Mouse (Mus musculus): ENCODE measurements around the gene Pskh1. TPM values are rescaled to one million over a fixed set of nuclear protein-coding genes. Genes with fewer than 3 reads are reported as not detected.

Gene Pskh1
- polyA plus RNA-seq, 1 experiment from 2014 or later, result 17.6 TPM

DNA sequence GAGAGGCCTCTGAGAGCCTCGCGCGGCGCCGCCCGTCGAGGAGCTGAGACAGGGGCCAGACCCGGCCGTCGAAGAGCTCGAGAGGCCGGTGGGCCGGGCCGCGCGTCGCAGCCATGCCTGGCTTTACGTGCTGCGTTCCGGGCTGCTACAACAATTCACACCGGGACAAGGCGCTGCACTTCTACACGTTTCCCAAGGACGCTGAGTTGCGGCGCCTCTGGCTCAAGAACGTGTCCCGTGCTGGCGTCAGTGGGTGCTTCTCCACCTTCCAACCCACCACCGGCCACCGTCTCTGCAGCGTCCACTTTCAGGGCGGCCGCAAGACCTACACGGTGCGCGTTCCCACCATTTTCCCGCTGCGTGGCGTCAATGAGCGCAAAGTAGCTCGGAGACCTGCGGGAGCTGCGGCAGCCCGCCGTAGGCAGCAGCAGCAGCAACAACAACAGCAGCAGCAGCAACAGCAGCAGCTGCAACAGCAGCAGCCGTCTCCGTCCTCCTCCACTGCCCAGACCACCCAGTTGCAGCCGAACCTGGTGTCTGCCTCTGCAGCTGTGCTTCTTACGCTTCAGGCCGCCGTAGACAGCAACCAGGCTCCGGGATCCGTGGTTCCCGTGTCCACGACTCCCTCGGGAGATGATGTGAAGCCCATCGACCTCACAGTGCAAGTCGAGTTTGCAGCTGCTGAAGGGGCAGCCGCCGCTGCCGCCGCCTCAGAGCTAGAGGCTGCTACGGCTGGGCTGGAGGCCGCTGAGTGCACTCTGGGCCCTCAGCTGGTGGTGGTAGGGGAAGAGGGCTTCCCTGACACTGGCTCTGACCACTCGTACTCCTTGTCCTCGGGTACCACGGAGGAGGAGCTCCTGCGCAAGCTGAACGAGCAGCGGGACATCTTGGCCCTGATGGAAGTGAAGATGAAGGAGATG, 44.7 kb upstream of the Pskh1 start:
- no peaks in the 10 kb centered on the region for H3K27me3 ChIP-seq (ENCODE audit: control insufficient read depth, insufficient read depth, low read length)
- H3K4me3 ChIP-seq (ENCODE audit: control insufficient read depth in 1 of 2, insufficient read depth in 1 of 2, low read depth in 1 of 2, low read length in 2 of 2), result peak overlapping the region; percentile 84 to 92
- peak overlapping the region; percentile 87 for H3K9ac ChIP-seq (ENCODE audit: low read length)
- peak; percentile 7; the same call in 1 of the 2 replicates for ATAC-seq (ENCODE audit: insufficient number of reproducible peaks, insufficient read depth, low FRiP score, low read depth)
- peaks cover 16 to 29% of the 10 kb centered on the region in 2 experiments for H3K4me1 ChIP-seq (ENCODE audit: control insufficient read depth in 2 of 2, insufficient read depth in 2 of 2, low read length in 2 of 2)
- H3K9me3 ChIP-seq (ENCODE audit: control insufficient read depth, low read length), result no peaks in the 10 kb centered on the region
- peak overlapping the region; percentile 81 to 83 for H3K27ac ChIP-seq (replicated peaks in 1 of 2; ENCODE audit: control insufficient read depth in 1 of 2, insufficient read depth in 1 of 2, low read depth in 2 of 2, low read length in 2 of 2)
- H3K4me2 ChIP-seq (ENCODE audit: low read length), result peak overlapping the region; percentile 80
- H3K36me3 ChIP-seq (ENCODE audit: control insufficient read depth, insufficient read depth, low read length), result peaks cover 14% of the 10 kb centered on the region; the same call in 1 of the 2 replicates
- WGBS, result under 1% methylated on average over 71 of the region's 71 CpGs

DNA sequence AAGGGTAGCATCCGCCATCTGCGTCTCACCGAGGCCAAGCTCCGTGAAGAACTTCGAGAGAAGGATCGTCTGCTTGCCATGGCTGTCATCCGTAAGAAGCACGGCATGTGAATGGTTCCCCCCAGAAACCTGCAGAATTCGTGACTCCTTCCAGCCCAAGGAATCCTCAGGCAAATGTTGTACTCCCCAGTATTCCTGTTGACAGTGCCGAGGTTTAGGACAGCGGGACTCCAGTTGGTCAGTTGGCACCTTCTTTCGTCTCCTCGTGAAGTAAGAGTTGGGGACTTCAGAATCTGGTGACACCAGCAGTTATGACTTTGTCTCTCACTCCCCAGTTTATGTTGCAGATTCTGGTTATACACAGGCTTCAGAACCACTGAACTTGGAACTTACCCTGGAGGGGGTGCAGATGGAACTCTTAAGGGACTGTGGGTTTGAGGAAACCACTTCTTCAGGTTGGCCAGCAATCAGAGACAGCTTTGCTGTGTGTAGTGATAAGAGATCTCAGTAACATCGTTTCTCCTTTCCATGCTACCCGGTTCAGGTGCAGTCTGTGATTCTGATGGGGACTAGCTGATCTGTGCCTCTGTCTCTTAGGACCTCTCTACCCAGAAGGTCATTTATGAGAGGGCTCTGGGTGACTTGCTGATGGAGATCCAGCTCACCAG, 43.9 kb upstream of the Pskh1 start:
- no peak for ATAC-seq (ENCODE audit: insufficient number of reproducible peaks, insufficient read depth, low FRiP score, low read depth)
- Histone ChIP-seq H3K36me3 (ENCODE audit: control insufficient read depth, insufficient read depth, low read length) (peaks cover 14% of the 10 kb centered on the region; the same call in 1 of the 2 replicates), H3K9ac (ENCODE audit: low read length) (peak overlapping the region; percentile 87), H3K4me2 (ENCODE audit: low read length) (peak overlapping the region; percentile 80), H3K27me3 (ENCODE audit: control insufficient read depth, insufficient read depth, low read length) (no peaks in the 10 kb centered on the region), H3K4me1 (ENCODE audit: control insufficient read depth in 2 of 2, insufficient read depth in 2 of 2, low read length in 2 of 2) (peaks cover 13 to 27% of the 10 kb centered on the region in 2 experiments), H3K27ac (replicated peaks in 1 of 2; ENCODE audit: control insufficient read depth in 1 of 2, insufficient read depth in 1 of 2, low read depth in 2 of 2, low read length in 2 of 2) (peak overlapping the region; percentile 81 to 83; a peak in 3 of 4 replicates), H3K9me3 (ENCODE audit: control insufficient read depth, low read length) (no peaks in the 10 kb centered on the region), H3K4me3 (ENCODE audit: control insufficient read depth in 1 of 2, insufficient read depth in 1 of 2, low read depth in 1 of 2, low read length in 2 of 2) (peak overlapping the region; percentile 84 to 92)
- 10% methylated on average over 15 of the region's 15 CpGs for WGBS

DNA sequence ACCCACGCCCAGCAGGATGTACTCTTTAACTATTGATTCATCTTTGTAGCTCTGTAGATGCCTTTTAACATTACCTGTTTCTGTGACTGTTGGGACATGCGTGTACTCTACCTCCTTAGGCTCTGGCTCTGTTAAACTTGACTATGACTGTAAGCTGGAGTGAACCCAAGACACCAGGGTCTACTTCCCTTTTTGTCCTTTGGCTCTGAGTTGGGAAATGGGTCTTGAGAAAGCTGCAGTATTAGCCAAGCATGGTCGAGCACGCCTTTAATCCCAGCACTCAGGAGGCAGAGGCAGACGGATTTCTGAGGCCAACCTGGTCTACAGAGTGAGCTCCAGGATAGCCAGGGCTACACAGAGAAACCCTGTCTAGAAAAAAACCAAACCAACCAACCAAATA, 41.7 kb upstream of the Pskh1 start:
- no peak for ATAC-seq (ENCODE audit: insufficient number of reproducible peaks, insufficient read depth, low FRiP score, low read depth)
- H3K27me3 ChIP-seq (ENCODE audit: control insufficient read depth, insufficient read depth, low read length), result no peaks in the 10 kb centered on the region
- peaks cover 21% of the 10 kb centered on the region for H3K36me3 ChIP-seq (ENCODE audit: control insufficient read depth, insufficient read depth, low read length)
- H3K27ac ChIP-seq (replicated peaks in 1 of 2; ENCODE audit: control insufficient read depth in 1 of 2, insufficient read depth in 1 of 2, low read depth in 2 of 2, low read length in 2 of 2), result no peak overlapping the region
- no peaks in the 10 kb centered on the region for H3K9me3 ChIP-seq (ENCODE audit: control insufficient read depth, low read length)
- H3K4me1 ChIP-seq (ENCODE audit: control insufficient read depth in 2 of 2, insufficient read depth in 2 of 2, low read length in 2 of 2), result peaks cover 13 to 38% of the 10 kb centered on the region in 2 experiments
- H3K9ac ChIP-seq (ENCODE audit: low read length), result no peak overlapping the region
- 87% methylated on average over 5 of the region's 5 CpGs for WGBS
- H3K4me3 ChIP-seq (ENCODE audit: control insufficient read depth in 1 of 2, insufficient read depth in 1 of 2, low read depth in 1 of 2, low read length in 2 of 2), result no peak overlapping the region
- H3K4me2 ChIP-seq (ENCODE audit: low read length), result no peak overlapping the region

DNA sequence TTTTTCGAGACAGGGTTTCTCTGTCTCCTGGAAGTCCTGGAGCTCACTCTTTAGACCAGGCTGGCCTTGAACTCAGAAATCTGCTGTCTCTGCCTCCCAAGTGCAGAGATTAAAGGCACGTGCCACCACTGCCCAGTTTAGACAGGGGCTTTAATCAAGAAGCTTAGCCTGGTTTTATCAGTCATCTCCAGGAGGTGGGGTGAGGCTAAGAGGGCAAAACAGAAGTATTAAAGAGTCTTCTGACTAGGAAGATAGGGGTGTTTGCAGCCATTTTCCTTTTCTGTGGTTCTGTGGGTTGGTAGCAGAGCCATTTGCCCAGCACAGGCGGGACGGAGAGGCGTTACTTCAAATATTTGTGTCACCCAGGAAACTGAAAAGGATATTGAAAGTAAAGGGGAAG, 40.9 kb upstream of the Pskh1 start:
- Histone ChIP-seq H3K27me3 (ENCODE audit: control insufficient read depth, insufficient read depth, low read length) (no peaks in the 10 kb centered on the region), H3K4me3 (ENCODE audit: control insufficient read depth in 1 of 2, insufficient read depth in 1 of 2, low read depth in 1 of 2, low read length in 2 of 2) (no peak overlapping the region), H3K36me3 (ENCODE audit: control insufficient read depth, insufficient read depth, low read length) (peaks cover 23% of the 10 kb centered on the region), H3K9ac (ENCODE audit: low read length) (no peak overlapping the region; the same call in 1 of the 2 replicates), H3K4me2 (ENCODE audit: low read length) (no peak overlapping the region), H3K9me3 (ENCODE audit: control insufficient read depth, low read length) (no peaks in the 10 kb centered on the region), H3K27ac (replicated peaks in 1 of 2; ENCODE audit: control insufficient read depth in 1 of 2, insufficient read depth in 1 of 2, low read depth in 2 of 2, low read length in 2 of 2) (peak overlapping the region in 1 of 2 experiments; percentile 85; a peak in 1 of 4 replicates), H3K4me1 (ENCODE audit: control insufficient read depth in 2 of 2, insufficient read depth in 2 of 2, low read length in 2 of 2) (peaks cover 11 to 38% of the 10 kb centered on the region in 2 experiments)
- ATAC-seq (ENCODE audit: insufficient number of reproducible peaks, insufficient read depth, low FRiP score, low read depth), result no peak
- 68% methylated on average over 5 of the region's 5 CpGs for WGBS

DNA sequence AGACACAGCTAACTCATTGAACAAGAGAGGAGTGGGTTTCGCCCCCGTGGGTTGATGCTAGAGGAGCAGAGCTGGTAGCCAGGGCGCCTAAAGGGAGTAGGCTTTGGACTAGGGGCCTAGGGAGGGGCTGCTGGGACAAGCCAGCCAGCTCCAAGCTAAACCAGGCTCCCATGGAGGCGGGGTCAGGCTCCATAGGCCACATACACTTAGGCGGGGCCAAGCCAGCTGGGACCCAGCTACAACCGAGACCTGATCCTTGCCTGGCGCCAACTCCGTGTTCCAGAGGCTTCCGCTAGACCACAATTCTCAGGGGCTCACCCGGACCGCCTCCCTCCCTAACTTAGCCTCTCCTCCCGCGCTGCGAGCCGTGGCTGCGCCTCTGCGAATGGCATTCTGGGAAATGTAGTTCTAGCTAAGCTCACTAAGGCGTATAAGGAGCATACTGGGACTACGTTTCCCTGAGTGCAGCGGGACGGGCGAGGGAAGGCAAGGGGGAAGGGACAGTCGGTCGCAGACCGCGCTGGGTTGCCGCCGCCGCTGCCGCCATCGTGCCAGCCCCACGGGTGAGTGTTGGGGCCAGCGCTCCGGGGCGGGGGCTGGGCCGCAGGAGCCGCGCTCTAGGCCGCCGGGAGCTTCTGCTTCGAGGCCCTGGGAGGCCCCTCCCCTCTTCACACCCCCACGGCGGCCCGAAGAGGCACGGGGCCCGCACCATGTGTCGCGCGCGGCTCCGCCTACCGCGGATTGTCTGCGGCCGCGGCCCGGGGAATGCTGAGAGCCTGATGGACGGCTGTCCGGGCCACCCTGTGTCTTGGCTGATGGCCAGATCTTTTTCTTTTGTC, 39.9 kb upstream of the Pskh1 start, which contains the start of gene Nutf2:
Gene Nutf2, plus strand, starts transcription at position 438 of the 839 bp plus-strand sequence.
- H3K27ac ChIP-seq (replicated peaks in 1 of 2; ENCODE audit: control insufficient read depth in 1 of 2, insufficient read depth in 1 of 2, low read depth in 2 of 2, low read length in 2 of 2), result peak within 1 kb of the TSS; percentile 86 to 90
- H3K4me2 ChIP-seq (ENCODE audit: low read length), result peak within 1 kb of the TSS; percentile 91
- H3K36me3 ChIP-seq (ENCODE audit: control insufficient read depth, insufficient read depth, low read length), result peaks cover 26% of the 10 kb centered on the region
- peaks cover 11 to 38% of the 10 kb centered on the region in 2 experiments for H3K4me1 ChIP-seq (ENCODE audit: control insufficient read depth in 2 of 2, insufficient read depth in 2 of 2, low read length in 2 of 2)
- H3K27me3 ChIP-seq (ENCODE audit: control insufficient read depth, insufficient read depth, low read length), result no peaks in the 10 kb centered on the region
- H3K9me3 ChIP-seq (ENCODE audit: control insufficient read depth, low read length), result no peaks in the 10 kb centered on the region
- peak within 1 kb of the TSS; percentile 94 to 96 for H3K4me3 ChIP-seq (ENCODE audit: control insufficient read depth in 1 of 2, insufficient read depth in 1 of 2, low read depth in 1 of 2, low read length in 2 of 2)
- under 1% methylated on average over 57 of the region's 59 CpGs for WGBS
- peak; percentile 97 for ATAC-seq (ENCODE audit: insufficient number of reproducible peaks, insufficient read depth, low FRiP score, low read depth)
- H3K9ac ChIP-seq (ENCODE audit: low read length), result peak within 1 kb of the TSS; percentile 96

DNA sequence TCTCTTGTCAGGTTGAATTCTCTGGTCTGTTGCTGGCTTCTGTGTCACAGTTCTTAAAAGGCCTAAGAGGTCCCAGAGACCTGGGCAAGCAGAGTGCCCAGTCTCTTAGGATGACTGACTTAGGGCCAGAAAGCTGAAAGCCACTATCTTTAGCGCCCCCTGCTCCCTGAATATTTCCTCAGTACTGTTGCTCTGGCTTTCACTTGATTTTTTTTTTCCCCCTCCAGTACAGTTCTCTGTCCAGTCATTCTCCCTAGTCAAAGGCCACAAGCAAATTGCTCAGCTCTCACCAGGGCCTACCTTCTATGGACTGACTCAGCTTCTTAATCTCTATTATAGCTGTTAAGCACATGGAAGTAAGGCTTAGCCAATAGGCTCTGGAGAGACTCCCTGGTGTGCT, 38.3 kb upstream of the Pskh1 start:
- peaks cover 42% of the 10 kb centered on the region for H3K36me3 ChIP-seq (ENCODE audit: control insufficient read depth, insufficient read depth, low read length)
- H3K27me3 ChIP-seq (ENCODE audit: control insufficient read depth, insufficient read depth, low read length), result no peaks in the 10 kb centered on the region
- WGBS, result 10% methylated on average over 1 of the region's 1 CpGs
- ATAC-seq (ENCODE audit: insufficient number of reproducible peaks, insufficient read depth, low FRiP score, low read depth), result no peak
- H3K27ac ChIP-seq (replicated peaks in 1 of 2; ENCODE audit: control insufficient read depth in 1 of 2, insufficient read depth in 1 of 2, low read depth in 2 of 2, low read length in 2 of 2), result no peak overlapping the region
- no peaks in the 10 kb centered on the region for H3K9me3 ChIP-seq (ENCODE audit: control insufficient read depth, low read length)
- H3K4me1 ChIP-seq (ENCODE audit: control insufficient read depth in 2 of 2, insufficient read depth in 2 of 2, low read length in 2 of 2), result peaks cover 5 to 29% of the 10 kb centered on the region in 2 experiments
- H3K4me3 ChIP-seq (ENCODE audit: control insufficient read depth in 1 of 2, insufficient read depth in 1 of 2, low read depth in 1 of 2, low read length in 2 of 2), result peak overlapping the region; percentile 94 to 96; a peak in 3 of 4 replicates
- H3K9ac ChIP-seq (ENCODE audit: low read length), result peak overlapping the region; percentile 96
- H3K4me2 ChIP-seq (ENCODE audit: low read length), result peak overlapping the region; percentile 91
